Mouse (Mus musculus) kidney, adult 18-20 months (tissue): ENCODE data around the gene Cd63.

ENCODE experiments used
- DNase-seq: peaks from one replicate; pipeline ENCODE4 v3.0.0; 2021

The Cd63 gene

DNA sequence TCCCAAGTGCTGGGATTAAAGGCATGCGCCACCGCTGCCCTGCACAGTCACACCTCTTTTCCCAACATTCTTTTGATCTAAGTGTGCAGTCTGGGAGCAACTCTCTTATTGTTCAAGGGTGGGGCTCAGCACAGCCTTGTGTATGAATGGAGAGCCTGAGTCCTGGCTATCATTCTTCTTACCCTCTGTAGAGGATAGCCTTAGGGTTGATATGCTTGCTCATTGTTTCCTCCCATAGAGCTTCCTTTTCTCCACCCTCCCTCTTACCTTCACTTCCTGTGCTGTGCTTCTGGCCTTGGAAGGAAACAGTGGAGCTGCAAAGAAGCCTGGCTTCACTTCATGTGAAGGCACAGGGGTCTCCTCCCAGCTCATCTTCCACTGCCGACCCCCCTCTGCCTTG is at the start of gene Cd63:
Gene Cd63 (plus strand): TSS at position 292 of the 400 bp plus-strand sequence.
- DNase-seq: no peak

DNA sequence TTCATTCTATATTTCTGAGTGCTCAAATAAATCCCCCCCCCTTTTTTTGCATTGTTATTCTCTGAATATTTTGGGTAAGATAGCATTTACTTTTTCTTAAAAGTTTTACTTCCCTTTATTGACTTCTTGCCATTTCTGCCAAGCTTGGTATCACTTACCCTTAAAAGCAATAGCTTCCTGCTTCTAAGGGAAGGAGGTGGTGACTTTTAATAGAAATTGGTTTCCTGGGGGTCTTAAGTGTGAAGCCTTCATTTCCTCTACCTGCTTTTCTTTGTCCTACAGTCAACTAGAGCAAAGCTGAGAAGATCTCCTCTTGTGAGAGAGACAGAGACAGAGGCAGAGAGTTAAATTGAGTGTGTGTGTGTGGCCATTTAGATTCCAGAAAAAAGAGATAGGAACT is 39.6 kb upstream of the Cd63 start:
- no peak for DNase-seq

DNA sequence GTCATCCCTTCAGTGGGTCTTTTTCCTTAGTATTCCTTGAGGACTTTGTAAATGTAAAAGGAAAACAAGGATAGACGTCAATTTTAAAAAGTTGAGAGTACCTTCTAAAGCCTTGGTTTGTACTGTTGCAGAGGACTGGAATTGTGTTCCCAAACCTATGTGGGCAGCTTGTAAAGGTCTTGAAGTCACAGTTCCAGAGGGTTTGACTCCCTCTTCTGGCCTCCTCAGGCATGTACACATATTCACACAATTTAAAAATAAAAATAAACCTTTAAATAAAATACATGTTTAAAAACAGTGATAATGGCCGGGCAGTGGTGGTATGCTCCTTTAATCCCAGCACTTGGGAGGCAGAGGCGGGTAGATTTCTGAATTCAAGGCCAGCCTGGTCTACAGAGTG is 34.7 kb upstream of the Cd63 start:
- no peak for DNase-seq

DNA sequence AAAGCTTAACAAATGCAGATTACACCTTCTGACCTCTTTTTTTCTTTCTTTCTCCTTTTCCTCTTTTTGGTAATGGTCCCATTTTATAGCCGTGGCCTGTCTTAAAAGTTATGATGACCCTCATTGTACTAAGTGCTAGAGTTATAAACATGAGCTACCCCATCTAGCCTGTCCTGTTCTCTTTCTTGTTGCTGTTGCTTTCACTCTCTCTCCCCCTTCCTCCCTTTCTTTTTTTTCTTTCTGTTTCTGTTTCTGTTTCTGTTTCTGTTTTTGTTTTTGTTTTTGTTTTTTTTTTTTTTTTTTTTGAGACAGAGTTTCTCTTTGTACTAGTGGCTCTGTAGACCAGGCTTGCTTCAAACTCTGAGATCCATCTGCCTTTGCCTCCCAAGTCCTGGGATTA is 34.3 kb upstream of the Cd63 start:
- no peak for DNase-seq

DNA sequence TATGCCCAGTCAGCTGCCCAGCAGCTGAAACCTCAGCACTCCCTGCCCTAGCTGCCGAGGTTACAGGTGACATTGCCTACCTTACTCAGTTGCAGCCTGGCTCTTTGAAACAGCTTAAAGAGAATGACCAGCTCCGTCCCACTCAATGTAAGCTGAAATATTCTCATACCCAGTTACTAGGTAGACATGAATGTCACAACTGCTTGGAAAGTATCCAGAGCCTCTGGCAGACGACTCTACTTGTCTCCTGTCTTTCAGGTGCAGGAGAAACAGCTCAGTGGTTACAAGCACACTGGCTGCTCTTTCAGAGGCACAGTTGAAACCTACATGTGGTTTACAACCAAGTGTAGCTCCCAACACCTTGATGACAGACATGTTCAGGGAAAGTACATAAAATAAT is 30.4 kb upstream of the Cd63 start:
- DNase-seq: no peak

DNA sequence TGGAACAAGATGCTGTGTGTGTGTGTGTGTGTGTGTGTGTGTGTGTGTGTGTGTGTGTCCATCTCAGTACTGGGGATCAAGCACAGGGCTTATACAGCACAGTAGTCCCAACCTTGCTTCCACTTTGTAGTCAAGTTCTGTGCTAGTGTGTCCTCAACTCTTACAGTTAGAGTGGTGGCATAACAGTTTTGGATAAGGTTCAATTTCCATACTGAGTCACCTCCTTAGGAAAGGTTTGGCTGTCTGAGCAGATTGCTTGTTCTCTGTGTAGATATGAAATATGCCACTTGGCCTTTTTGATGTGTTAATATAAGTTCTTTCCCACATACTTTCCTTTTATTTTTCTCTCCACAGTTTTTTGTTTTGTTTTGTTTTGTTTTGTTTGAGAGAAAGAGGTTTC is 22.5 kb upstream of the Cd63 start:
- no peak for DNase-seq

DNA sequence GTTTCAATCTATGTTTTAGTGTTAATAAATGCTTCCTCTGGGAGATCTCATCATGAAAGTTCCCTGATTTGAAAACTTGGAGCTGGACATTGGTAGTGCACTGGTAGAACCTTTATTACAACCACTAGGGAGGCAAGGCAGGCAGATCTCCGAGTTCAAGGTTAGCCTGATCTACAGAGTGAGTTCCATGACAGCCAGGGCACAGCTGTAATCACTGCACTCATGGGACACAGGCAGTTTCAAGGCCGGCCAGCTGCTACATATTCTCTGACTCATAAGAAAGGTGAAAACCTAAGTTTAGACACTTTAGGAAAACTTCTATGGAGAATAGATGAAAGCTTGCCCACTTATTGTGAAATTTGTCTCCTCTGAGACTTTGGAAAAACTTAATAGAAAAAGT is 22.0 kb upstream of the Cd63 start:
- DNase-seq: no peak

DNA sequence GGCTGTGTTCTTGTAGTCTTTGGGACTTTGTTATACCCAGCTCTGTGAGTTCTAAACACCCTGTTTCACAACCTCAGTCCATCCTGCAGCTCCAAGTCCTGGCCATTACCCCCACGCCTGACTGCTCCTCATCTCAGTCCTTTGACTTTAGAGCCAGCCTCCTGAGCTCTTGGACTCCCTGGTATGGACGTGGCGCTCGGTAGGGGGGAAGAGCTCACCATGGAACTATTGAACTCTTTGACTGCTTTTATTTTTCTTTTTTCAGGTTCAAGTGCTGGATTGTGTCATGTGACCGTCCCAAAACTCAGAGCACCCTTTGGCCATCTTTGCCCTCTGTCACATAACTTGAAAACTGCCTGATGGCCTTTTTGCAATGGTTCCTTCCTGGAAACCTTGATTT is 18.7 kb upstream of the Cd63 start:
- DNase-seq: no peak

DNA sequence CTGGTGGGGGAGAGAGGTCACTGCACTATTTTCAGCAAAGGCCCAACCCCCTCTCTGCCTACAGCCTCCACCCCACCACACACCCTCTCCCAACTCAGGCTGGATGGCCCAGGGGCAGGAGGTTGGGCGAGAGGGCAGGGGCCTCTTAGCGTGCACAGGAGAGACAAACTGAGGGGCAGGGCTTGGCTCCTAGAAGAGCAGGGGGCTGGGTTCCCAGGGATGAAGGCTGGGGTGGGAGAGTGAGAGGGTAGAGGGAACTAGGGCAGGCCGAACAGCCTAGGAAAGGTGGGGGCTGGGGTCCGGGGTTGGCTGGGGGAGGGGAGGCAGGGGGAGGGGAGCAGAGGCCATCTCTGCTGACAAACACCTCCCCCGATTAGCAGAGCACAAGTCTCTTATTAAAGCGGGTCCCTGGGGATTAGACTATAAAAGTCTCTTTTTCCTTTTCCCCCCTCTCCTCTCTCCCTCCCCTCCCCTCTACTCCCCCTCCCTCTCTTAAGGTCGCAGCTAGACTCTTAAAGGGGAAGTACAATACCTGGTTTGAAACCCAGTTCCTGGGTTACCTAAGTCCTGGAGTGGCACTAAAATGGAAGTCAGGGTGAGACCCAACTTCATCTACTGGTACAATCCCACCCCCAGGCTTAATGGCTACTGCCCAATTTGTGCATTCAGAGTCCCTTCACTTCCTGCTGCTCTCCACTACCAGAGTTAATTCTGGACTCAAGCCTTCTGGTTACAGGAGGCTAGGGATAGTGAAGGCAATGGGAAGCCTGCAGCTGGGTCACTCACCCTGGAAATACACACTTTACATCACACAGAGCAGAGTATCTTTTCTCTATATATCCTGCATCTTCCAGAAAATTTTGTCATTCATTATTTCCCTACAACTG is 11.6 kb upstream of the Cd63 start:
- DNase-seq: no peak

DNA sequence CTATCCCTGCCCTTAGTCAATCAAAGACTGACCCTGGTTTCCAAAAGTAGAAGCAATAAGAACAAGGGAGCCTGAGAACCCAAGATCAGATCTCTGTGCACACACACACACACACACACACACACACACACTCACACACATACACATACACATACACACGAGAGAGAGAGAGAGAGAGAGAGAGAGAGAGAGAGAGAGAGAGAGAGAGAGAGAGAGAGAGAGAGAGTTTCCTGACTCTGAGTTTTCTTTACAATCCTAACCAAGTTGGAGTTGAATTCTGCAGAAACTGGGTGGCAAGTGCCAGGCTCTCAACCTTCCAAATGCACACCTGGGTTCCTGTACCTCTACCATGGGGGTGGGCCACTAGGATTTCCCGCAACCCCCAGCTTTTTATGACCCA is 10.9 kb upstream of the Cd63 start:
- no peak for DNase-seq

DNA sequence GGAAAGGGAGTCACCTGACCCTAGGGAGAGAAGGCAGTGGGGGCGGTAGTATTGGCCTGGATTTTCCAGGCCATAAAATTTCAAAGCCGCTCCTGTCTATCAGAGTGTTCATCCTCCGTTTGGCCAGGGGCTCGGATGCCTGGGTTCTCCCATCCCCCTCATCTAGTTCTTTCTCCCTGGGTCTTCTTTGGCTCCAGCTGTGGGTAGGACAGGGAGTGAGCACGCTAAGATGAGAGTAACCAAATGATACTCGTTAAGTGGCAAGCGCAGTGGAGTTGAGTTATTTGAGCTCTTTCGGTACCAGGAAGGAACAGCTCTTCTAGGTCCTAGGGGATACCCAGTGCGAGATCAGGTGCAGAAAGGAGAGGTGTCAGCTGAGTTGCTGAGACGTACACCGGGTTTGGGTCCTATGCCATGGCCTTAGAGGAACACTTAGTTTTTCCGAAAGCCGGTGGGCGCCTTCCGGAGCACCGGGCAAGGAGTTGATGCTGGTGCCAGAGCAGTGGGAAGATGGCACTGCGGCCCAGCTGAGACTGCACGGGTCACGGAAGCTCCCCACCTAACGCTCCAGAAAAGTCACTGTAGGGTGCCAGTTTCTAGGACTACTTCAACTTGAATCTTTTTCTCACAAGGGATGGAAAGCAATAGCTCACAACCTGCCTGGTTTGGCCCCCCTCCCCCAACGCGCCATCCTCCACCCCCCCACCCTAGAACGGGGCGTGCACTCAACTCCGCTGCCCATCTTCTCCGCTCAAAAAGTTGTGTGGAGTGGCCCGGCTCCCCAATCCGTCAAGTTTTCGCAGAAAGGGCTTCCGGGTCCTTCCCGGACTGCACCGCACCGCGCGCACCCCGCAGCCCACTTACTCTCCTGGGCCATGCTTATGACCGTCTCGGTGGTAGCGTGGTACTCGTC is 10.2 kb upstream of the Cd63 start:
- no peak for DNase-seq

DNA sequence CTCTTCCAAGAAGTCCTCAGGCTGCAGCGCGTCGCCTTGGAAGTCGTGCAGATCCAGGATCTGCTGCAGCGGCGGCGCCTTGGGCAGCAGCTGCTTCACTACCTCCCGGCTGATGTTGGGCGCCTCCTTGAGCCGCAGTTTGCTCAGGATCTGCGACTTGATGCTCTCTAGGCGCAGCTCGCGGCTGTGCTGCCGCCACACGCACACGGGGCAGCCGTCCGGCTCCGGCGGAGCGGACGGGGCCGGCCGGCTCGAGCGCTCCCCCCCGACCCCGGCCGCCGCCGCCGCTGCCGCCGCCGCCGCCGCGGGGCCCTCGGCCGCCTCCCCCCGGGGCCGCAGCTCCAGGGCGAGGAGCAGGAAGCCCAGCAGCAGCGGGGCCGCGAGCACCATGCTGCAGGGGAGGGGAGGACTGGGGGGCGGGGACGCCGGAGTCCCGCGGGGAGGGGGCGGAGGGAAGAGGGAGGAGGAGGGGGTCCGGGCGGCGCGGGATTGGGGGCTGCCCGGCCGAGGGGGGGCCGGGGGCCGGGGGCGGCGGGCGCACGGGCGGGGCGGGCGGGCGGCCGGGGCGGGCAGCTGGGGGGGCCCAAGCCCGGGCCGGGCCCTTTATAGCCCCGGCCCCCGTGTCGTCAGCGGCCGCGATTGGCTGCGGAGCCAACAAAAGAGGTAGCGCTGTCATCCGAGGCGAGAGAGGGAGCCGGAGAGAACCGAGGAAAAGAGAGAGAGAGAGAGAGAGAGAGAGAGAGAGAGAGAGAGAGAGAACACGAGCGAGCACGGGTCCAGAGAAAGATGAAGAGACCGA is 9.3 kb upstream of the Cd63 start, which contains the start of gene Gdf11:
Gene Gdf11 (minus strand): TSS at position 423 of the 799 bp plus-strand sequence.
- DNase-seq: no peak

DNA sequence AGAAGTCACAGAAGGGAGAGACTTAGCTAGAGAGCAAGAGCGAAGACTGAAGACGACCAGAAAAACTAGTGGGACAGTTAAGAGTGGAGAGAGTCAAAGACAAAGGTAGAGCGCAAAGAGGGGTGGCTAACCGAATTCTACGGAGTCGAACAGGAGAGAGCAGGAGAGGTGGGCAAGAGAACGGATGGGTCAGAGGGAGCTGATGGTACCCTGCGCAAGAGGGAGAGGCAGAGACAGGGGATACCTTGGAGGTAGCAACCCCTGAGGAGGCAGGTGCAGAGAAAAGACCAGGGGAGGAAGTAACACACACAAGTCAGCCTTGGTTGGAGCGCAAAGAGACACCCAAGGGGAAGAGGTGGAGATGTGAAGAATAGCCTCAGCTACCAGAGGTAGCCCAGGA is 8.5 kb upstream of the Cd63 start:
- DNase-seq: no peak

DNA sequence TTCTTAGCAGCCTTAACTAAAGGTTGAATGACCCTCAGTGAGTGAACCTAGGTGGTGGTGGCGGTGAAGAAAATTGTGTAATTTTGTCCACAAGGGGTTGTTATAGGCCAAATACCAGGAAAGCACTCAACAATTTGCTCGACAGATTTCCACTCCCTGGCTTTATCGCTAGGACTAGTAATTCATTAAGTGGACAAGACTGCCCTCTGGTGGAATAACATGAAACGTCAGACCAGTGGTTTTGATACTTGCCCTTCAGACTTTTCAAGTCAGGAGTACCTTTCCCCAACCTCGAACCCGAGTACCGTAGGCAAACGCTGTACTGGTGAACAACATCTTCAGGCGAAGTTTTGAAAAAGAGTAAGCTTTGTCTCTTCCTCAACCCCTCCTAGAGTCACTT is 5.4 kb upstream of the Cd63 start:
- DNase-seq: peak; percentile 81

DNA sequence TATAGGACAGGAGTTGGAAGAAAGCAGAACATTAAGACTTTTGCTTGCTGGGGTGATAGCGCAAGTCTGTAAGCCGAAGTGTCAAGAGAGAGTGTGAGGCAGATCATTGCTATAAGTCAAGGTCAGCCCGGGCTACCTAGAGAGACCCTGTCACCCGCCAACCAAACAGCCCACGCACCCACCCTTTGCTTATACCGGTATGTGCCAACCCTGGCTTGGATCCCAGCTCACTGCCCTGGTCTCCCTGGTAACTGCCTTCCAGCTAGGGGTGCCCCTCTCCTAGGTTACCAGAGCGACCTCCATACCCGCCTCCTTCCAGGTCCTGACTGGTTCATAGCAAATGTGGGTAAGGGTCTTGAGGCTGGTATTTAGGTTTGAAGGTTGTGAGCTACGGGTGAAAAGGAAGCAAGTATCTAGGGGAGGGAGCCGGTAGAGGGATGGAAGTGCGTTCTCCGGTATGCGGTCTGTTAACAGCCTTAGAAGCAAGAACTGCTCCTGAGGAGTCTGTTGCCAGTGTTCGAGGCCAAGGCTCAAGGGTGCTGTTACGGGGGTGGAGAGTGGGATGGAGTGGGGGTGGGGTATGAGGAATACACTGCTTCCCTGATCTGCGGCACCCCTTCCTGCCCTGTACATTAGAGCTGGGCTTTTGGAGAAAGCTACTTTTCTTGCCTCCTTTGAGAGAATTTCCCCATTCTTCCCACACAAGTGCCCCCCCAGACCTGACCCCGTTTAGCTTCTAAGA is 4.7 kb upstream of the Cd63 start:
- peak; percentile 53 for DNase-seq

DNA sequence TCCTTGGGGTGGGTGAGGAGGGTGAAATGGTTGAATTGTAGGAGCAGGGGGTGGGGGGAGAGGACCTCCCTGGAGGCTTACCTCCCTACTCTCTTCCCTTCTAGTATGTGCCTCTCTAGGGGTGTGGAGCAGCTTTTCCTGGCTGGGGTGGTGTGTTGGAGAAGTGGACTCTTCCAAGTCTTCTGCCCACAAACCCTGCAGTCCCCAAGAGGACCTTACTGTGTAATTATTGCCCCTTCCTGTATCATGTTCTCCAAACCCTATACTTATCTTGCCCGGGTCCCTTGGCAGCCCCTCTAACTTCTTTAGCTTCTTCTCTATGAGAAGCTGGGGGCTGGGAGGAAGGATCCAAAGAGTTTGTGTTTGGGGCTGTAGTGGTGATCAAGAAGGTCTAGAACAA is 4.0 kb upstream of the Cd63 start:
- no peak for DNase-seq

DNA sequence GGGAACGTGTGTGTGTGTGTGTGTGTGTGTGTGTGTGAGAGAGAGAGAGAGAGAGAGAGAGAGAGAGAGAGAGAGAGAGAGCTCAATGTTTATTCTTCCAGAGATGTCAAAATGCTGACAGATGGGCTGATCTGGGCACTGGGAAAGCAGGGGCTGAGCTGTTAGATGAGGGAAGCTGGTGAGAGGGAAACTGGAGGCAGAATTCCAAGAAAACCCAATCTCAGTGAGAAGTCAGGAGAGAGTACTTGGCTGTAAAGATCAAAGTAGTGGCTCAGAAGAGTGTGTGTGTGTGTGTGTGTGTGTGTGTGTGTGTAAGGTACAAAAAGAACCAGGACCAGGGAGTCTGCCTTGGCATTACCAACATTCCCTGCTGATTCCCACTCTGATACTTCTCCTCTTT is 3.3 kb upstream of the Cd63 start:
- DNase-seq: no peak

DNA sequence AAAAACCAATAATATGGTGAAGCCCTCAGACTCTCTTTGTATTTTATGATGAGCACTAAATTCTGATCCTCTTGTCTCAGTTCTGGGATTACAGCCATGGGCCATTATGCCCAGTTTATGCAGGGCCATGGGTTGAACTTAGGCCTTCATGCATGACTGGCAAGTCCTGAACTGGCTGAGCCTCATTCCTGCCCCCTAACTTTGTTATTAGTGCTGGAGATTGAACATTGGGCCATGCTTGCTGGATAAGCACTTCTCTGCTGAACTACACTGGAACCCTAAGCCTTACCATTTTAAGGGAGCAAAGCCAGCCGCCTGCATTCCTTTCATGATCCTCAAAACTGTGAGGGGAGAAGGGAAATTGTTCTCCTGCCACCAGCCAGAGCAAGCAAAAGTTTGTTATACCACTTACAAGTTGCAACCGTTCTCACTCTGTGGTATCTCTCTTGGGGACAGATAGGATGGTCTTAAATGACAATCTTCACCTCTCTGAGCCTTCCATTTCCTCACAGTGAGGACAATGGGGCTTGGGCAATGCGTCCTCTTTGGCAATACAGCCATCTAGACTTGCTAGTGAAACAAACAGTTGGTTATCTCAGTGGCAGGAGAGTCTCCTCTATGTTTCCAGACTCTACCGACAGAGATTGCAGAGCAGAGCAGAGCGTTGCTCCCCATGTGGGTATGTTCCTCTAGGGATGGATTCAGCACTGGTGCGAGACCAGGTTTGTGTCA is 864 bp upstream of the Cd63 start:
- no peak for DNase-seq

DNA sequence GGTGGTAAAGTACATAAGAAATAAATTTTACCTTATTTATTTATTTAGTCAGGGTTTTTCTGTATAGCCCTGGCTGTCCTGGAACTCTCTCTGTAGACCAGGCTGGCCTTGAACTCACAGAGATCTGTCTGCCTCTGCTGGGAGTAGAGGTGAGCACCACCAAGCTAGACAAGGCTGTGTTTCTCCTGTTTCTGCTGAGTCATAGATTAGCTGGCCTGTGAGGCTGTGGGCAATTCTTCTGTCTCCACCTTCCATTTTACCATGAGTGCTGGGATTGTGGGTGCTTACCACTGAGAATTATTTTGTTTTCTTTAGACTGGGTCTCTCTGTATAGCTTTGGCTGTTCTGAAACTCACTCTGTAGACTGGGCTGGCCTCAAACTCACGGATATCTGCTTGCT is 620 bp downstream of the Cd63 start:
- no peak for DNase-seq

DNA sequence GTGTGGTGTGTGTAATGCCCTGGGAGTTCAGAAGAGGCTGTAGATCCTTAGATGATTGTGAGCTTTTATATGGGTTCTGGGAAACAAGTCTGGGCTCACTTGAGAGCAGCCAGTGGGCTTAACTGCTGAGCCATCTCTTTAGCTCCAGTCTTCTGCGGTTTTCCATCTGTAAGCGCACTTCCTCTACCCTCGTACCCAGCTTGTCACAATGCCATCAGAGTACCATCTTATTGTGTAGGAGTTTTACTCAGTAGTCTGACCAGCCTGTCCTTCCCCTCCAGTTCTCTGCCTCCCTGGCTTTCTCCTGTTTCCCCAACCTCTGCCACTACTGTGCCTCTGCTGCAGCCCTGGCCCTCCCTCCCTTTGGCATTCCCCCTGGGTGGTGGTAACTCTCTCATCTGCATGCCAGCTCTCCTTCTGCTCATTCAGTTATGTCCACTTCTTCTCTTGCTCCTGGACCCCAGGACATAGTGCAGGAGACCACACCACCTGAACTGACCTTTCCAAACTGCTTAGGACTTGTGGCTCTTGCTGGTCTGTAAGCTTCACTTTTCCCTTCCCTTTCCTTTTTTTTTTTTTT is 1.7 kb downstream of the Cd63 start:
- no peak for DNase-seq

DNA sequence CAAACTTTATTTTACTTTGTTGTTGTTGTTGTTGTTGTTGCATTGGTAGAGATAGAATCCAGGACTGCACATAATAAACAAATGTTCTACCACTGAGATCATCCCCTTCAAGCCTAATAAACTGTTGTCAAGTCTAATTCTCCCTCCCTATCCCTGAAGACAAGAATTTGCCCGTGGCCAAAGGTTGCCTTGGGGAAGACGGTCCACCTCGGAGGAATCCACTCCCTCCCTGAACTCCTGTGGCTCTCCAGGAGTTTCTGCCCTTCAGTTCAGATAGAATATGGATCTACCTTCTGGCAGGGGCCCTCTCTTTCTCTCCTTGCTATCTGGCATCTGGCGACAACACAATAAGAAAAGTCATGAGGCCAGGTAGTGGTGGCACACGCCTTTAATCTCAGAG is 4.0 kb downstream of the Cd63 start:
- DNase-seq: no peak
